Mouse (Mus musculus) intestine, postnatal 0 days (tissue): ENCODE results near the gene Loxl1. TPM values are rescaled to one million over a fixed set of nuclear protein-coding genes. Genes with fewer than 3 reads are reported as not detected.

ENCODE experiments used
- ATAC-seq: fragments of 200-750 bp; cut with Nextera tagmentation; 2 replicates; pipeline ENCODE4 v1.8.0; 2017; ENCODE audit warnings: mild to moderate bottlenecking, moderate TSS enrichment, moderate library complexity
- H3K27ac ChIP-seq: fragments of 300-500 bp; sonication (generic); 2 replicates; pipeline ENCODE4 v1.5.1; 2014; ENCODE audit warnings: mild to moderate bottlenecking, low read depth, low read length, moderate library complexity
- H3K27me3 ChIP-seq: fragments of 300-500 bp; sonication (generic); replicated peaks from 2 replicates; pipeline ENCODE4 v1.6.1; 2014; ENCODE audit warnings: low read length, mixed read lengths; ENCODE audit not compliant: control insufficient read depth, insufficient read depth
- H3K36me3 ChIP-seq: fragments of 300-500 bp; sonication (generic); 2 replicates; pipeline ENCODE4 v1.6.1; 2014; ENCODE audit warnings: mild to moderate bottlenecking, moderate library complexity; ENCODE audit not compliant: control insufficient read depth, insufficient read depth
- H3K4me1 ChIP-seq: fragments of 300-500 bp; sonication (generic); replicated peaks from 2 replicates; pipeline ENCODE4 v1.6.1; 2014; ENCODE audit warnings: antibody characterized with exemption, low read length, mixed read lengths; ENCODE audit not compliant: control insufficient read depth, insufficient read depth
- H3K4me2 ChIP-seq: fragments of 300-500 bp; sonication (generic); replicated peaks from 2 replicates; pipeline ENCODE4 v1.6.1; 2014; ENCODE audit warnings: low read depth, mild to moderate bottlenecking, moderate library complexity
- H3K4me3 ChIP-seq: fragments of 300-500 bp; sonication (generic); 2 replicates; pipeline ENCODE4 v1.5.1; 2014; ENCODE audit warnings: low read depth, low read length
- H3K9ac ChIP-seq: fragments of 300-500 bp; sonication (generic); 2 replicates; pipeline ENCODE4 v1.6.1; 2014; ENCODE audit warnings: mild to moderate bottlenecking, low read depth, low read length
- H3K9me3 ChIP-seq: fragments of 300-500 bp; sonication (generic); 2 replicates; pipeline ENCODE4 v1.6.1; 2016; ENCODE audit warnings: mixed run types; ENCODE audit not compliant: control insufficient read depth
- CTCF ChIP-seq: sonication (generic); IDR thresholded peaks from 2 replicates; pipeline ENCODE4 v1.5.1; 2016; ENCODE audit warnings: low read depth, mild to moderate bottlenecking, control low read depth, antibody characterized with exemption, moderate library complexity
- WGBS: fragments of 180-500 bp; shearing (Covaris S2); extraction: QIAGEN DNeasy Blood & Tissue Kit; methylation state at CpG from one replicate; pipeline ENCODE4 v1.1.7; 2014; 5-methylcytosine and 5-hydroxymethylcytosine counted together
- polyA plus RNA-seq: library from polyadenylated mRNA; unstranded; fragments of >200 nt; fragmentation: Nextera tagmentation; extraction: Ambion mirVana; gene quantifications from 2 replicates; pipeline ENCODE4 v1.2.1, GENCODE M21; 2015

Gene Loxl1
- polyA plus RNA-seq, 1 experiment from 2014 or later: 21.6 TPM

DNA sequence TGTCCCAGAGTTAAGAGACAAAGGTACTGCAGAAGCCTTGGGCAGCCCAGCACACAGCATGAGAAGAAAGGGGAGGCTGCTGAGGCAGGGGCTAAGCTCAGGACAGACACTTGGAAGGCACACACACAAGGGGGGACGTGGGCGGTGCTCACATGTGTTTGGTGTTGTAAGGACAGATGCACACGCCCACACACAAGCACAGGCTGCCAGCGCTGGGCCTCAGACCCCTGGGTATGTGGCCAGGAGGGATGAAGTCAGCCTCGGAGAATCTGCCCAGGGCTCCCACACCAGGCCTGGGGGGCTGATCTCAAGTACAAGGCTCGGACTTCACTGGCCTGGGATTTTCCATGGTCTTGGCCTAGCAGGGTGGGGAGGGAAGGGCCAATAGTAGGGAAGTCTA, 4.6 kb downstream of the Loxl1 start:
- 63% methylated on average over 6 of the region's 6 CpGs for WGBS
- Histone ChIP-seq H3K4me1 (0 out of 2 replicates have a peak, but pooled peaks cover 3% of the 10 kb centered on the region), H3K27me3 (peaks cover 23% of the 10 kb centered on the region), H3K4me2 (no peak overlapping the region), H3K4me3 (no peak overlapping the region), H3K9ac (no peak overlapping the region), H3K9me3 (no peaks in the 10 kb centered on the region), H3K36me3 (no peaks in the 10 kb centered on the region), H3K27ac (no peak overlapping the region)
- no peak for TF ChIP-seq CTCF
- no peak for ATAC-seq

DNA sequence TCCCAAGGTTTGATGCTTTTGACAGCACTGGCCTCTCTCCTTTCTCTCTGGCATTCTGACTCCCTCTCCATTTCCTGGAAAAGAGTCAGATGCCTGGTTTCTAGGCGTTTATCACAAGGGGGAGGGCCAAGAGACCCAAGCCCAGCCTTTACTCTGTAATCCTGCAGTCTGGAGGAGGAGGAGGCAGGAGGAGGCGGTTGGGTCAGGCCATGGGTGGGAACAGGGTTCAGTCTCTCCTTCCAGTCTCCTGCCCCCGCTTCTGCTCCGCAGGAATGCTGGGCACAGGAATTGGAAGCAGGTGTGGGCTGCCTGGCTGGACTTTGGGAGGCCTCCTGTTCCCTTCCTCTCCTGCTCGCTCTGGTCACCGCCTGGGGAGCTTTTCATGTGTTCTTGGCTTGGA, 7.3 kb downstream of the Loxl1 start:
- Histone ChIP-seq H3K4me1 (no peaks in the 10 kb centered on the region), H3K27me3 (no peaks in the 10 kb centered on the region), H3K27ac (no peak overlapping the region), H3K9ac (no peak overlapping the region), H3K9me3 (no peaks in the 10 kb centered on the region), H3K4me2 (no peak overlapping the region), H3K4me3 (no peak overlapping the region), H3K36me3 (no peaks in the 10 kb centered on the region)
- ATAC-seq: no peak
- no peak for TF ChIP-seq CTCF
- 42% methylated on average over 6 of the region's 6 CpGs for WGBS

DNA sequence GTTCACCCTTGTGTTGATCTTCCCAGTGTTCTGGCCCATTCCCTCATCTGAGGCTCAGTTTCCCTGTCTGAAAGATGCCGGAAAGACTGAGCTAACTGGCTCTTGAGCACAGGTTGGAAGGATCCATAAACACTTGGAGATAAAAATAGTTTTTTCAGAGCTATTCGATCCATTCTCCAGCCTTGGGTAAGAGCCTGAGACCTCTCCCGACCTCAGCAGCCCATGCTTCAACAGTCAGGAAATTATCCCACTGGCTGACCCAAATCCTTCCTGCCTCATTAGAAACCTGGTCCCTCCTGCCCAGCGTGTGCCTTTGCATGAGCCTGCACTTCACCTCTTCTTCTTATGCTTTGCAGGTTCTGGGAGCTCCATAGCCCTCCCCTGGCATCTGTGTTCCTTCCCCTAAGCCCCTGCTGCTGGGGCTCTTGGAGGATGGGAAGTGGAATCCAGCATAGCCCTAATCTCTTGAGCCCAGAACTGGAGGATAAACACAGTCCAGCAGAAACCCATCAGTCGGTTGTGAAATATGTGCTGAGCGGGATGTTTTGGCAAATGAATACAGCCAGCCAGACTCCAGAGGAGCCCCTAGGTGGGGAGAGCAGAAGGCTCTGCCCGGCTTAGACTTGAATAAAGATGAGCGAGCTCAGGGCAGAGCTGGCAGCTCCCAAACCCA, 9.3 kb downstream of the Loxl1 start:
- no peak for ATAC-seq
- no peaks in the 10 kb centered on the region for H3K4me1 ChIP-seq
- TF ChIP-seq CTCF: no peak

DNA sequence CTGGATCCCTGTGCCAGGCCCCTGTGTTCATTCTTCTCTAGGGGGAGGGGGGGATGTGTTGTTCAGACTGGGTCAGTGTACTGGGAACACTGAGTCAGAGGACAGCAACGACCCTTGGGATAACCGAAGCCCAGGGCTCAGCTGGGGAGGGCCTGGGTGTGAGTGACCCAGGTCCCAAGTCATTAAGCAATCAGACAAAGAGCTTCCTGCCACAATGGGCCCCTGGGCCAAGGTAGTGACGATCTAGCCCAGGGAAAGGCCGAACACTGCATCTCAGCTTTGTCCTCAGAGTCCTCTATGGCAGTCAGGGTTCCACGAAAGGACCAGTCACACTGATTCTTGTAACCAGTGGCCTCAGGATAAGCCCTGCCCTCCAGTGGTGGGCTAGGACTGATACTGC, 9.9 kb downstream of the Loxl1 start:
- no peaks in the 10 kb centered on the region for H3K9me3 ChIP-seq
- no peak overlapping the region for H3K4me3 ChIP-seq
- no peak for TF ChIP-seq CTCF
- H3K27me3 ChIP-seq: no peaks in the 10 kb centered on the region
- no peaks in the 10 kb centered on the region for H3K36me3 ChIP-seq
- ATAC-seq: no peak
- no peak overlapping the region for H3K9ac ChIP-seq
- H3K4me1 ChIP-seq: no peaks in the 10 kb centered on the region
- no peak overlapping the region for H3K27ac ChIP-seq
- H3K4me2 ChIP-seq: no peak overlapping the region
- WGBS: 60% methylated on average over 5 of the region's 5 CpGs

More for the DNA sequence above, 9.3 kb downstream of the Loxl1 start:
- Histone ChIP-seq H3K27ac (no peak overlapping the region), H3K9ac (no peak overlapping the region), H3K36me3 (no peaks in the 10 kb centered on the region), H3K27me3 (no peaks in the 10 kb centered on the region), H3K4me2 (no peak overlapping the region), H3K4me3 (no peak overlapping the region), H3K9me3 (no peaks in the 10 kb centered on the region)
- WGBS: 49% methylated on average over 8 of the region's 8 CpGs

DNA sequence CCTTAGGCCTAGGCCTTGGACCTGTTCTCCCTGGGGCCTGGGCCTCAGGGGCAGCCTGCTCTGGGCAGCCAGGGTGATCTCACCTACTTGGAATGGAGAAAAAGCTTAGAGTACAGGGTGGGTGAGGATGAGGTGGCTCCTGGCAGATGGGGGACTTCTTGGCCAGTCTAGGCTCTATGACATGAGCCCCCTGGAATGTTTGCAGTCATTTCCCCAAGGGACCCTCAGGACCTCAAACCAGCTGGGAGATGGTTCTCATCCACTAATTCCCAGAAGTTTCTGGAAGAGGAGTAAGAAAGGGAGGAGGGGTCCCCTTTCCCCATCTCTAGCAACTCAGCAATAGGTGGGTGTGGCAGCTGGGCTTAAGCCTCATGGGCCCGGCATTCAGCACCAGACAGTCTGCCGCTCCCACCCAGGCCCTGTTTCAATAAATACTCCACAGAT, 13.6 kb downstream of the Loxl1 start:
- Histone ChIP-seq H3K36me3 (no peaks in the 10 kb centered on the region), H3K27me3 (no peaks in the 10 kb centered on the region), H3K9me3 (no peaks in the 10 kb centered on the region), H3K4me2 (no peak overlapping the region), H3K27ac (no peak overlapping the region), H3K9ac (no peak overlapping the region), H3K4me1 (0 out of 2 replicates have a peak, but pooled peaks cover 4% of the 10 kb centered on the region), H3K4me3 (no peak overlapping the region)
- TF ChIP-seq CTCF: no peak
- 32% methylated on average over 2 of the region's 2 CpGs for WGBS
- ATAC-seq: no peak

DNA sequence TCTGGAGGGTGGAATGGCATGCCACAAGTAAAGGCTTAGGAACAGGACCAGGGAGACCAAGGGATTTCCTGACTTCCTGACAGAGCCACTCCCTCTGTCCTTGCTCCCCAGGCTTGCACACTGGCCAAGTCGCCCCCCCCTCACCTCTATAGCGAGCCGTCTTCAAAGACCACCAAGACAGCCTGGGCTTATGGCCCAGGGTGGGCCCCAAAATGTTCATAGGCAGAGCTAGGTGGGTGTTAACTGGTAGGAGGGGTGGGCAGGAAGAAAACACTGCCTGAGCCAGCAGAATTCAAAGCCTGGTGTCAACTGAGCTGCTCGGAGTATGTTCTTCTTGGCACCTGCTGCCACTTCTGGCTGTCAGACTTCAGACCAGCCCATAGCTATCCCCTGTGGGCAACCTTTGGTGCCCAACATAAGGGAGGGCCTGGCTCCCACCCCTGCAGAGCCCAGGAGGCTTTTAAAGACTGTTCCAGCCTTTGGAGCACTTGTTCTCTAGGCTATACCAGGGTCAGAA, 15.0 kb downstream of the Loxl1 start:
- H3K36me3 ChIP-seq: no peaks in the 10 kb centered on the region
- 74% methylated on average over 4 of the region's 4 CpGs for WGBS

More for the DNA sequence above, 15.0 kb downstream of the Loxl1 start:
- no peak overlapping the region for H3K4me3 ChIP-seq
- H3K4me2 ChIP-seq: no peak overlapping the region
- no peaks in the 10 kb centered on the region for H3K27me3 ChIP-seq
- no peak overlapping the region for H3K9ac ChIP-seq
- no peak overlapping the region for H3K27ac ChIP-seq
- ATAC-seq: no peak
- H3K4me1 ChIP-seq: 0 out of 2 replicates have a peak, but pooled peaks cover 4% of the 10 kb centered on the region
- no peaks in the 10 kb centered on the region for H3K9me3 ChIP-seq
- no peak for TF ChIP-seq CTCF
